Mouse (Mus musculus): ENCODE data around the gene Olfr1311. TPM values are rescaled to one million over a fixed set of nuclear protein-coding genes. Genes with fewer than 3 reads are reported as not detected.

Olfr1311 gene
- polyA plus RNA-seq (2014; fragmentation: Illumina TruSeq; extraction: RNeasy Lipid Tissue Mini Kit (QIAGEN cat#74804); ENCODE audit: low read depth, low replicate concordance), result not detected

GRCm38 (mm10) chr2:112024312-112024711 lies at the start of gene Olfr1311:
TSS of gene Olfr1311 (minus strand) at chr2:112024412.

GRCm38 (mm10) chr2:112050138-112050537 lies 25.9 kb upstream of the Olfr1311 start, which contains the start of gene Olfr1312:
TSS of gene Olfr1312 (minus strand) at chr2:112050238.

GRCm38 (mm10) chr2:112012608-112013007 lies 11.6 kb downstream of the Olfr1311 start, which contains the start of gene Olfr1310:
TSS of gene Olfr1310 (minus strand) at chr2:112012708.

DNA sequence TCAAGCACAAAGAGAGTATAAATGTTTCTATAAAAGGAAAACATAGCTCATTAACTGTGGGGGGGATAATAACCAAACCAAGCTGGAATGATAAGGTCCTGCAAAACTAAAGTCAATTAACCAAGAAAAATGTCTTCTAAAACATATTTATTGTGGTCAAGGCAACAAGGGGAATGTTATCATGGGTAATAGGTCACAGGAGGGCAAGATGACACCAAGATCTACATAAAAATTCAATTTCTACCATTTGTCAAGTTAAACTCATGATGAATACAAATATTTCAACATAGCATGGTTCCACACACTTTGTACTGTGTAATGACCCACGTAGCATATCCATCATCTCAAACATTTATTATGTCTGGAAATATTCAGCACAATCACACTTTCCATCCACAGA lies 34.0 kb downstream of the Olfr1311 start, which contains the start of gene Olfr1309:
Gene Olfr1309, minus strand, starts transcription at position 101 of the 400 bp plus-strand sequence.

Other genes with a start within 250 kb of the Olfr1311 start
- not detected for gene Olfr1302, start 247.0 kb downstream of the Olfr1311 start, polyA plus RNA-seq (2014; fragmentation: Illumina TruSeq; extraction: RNeasy Lipid Tissue Mini Kit (QIAGEN cat#74804); ENCODE audit: low read depth, low replicate concordance)
- gene Olfr1303, start 204.1 kb downstream of the Olfr1311 start, polyA plus RNA-seq (2014; fragmentation: Illumina TruSeq; extraction: RNeasy Lipid Tissue Mini Kit (QIAGEN cat#74804); ENCODE audit: low read depth, low replicate concordance), result not detected
- gene Olfr1305, start 147.3 kb downstream of the Olfr1311 start, polyA plus RNA-seq (2014; fragmentation: Illumina TruSeq; extraction: RNeasy Lipid Tissue Mini Kit (QIAGEN cat#74804); ENCODE audit: low read depth, low replicate concordance), result not detected
- gene Olfr1306, start 108.1 kb downstream of the Olfr1311 start, polyA plus RNA-seq (2014; fragmentation: Illumina TruSeq; extraction: RNeasy Lipid Tissue Mini Kit (QIAGEN cat#74804); ENCODE audit: low read depth, low replicate concordance), result not detected
- not detected for gene Olfr1307, start 75.0 kb downstream of the Olfr1311 start, polyA plus RNA-seq (2014; fragmentation: Illumina TruSeq; extraction: RNeasy Lipid Tissue Mini Kit (QIAGEN cat#74804); ENCODE audit: low read depth, low replicate concordance)
- gene Olfr1308, start 59.5 kb downstream of the Olfr1311 start, polyA plus RNA-seq (2014; fragmentation: Illumina TruSeq; extraction: RNeasy Lipid Tissue Mini Kit (QIAGEN cat#74804); ENCODE audit: low read depth, low replicate concordance), result not detected
- gene Olfr1309, start 34.1 kb downstream of the Olfr1311 start, polyA plus RNA-seq (2014; fragmentation: Illumina TruSeq; extraction: RNeasy Lipid Tissue Mini Kit (QIAGEN cat#74804); ENCODE audit: low read depth, low replicate concordance), result not detected
- not detected for gene Olfr1310, start 11.7 kb downstream of the Olfr1311 start, polyA plus RNA-seq (2014; fragmentation: Illumina TruSeq; extraction: RNeasy Lipid Tissue Mini Kit (QIAGEN cat#74804); ENCODE audit: low read depth, low replicate concordance)
- not detected for gene Olfr1312, start 25.8 kb upstream of the Olfr1311 start, polyA plus RNA-seq (2014; fragmentation: Illumina TruSeq; extraction: RNeasy Lipid Tissue Mini Kit (QIAGEN cat#74804); ENCODE audit: low read depth, low replicate concordance)
- not detected for gene Olfr1313, start 53.4 kb upstream of the Olfr1311 start, polyA plus RNA-seq (2014; fragmentation: Illumina TruSeq; extraction: RNeasy Lipid Tissue Mini Kit (QIAGEN cat#74804); ENCODE audit: low read depth, low replicate concordance)
- gene Olfr1314, start 72.4 kb upstream of the Olfr1311 start, polyA plus RNA-seq (2014; fragmentation: Illumina TruSeq; extraction: RNeasy Lipid Tissue Mini Kit (QIAGEN cat#74804); ENCODE audit: low read depth, low replicate concordance), result not detected
- gene Olfr1315-ps1, start 91.0 kb upstream of the Olfr1311 start, polyA plus RNA-seq (2014; fragmentation: Illumina TruSeq; extraction: RNeasy Lipid Tissue Mini Kit (QIAGEN cat#74804); ENCODE audit: low read depth, low replicate concordance), result not detected
- gene Olfr1316, start 110.6 kb upstream of the Olfr1311 start, polyA plus RNA-seq (2014; fragmentation: Illumina TruSeq; extraction: RNeasy Lipid Tissue Mini Kit (QIAGEN cat#74804); ENCODE audit: low read depth, low replicate concordance), result not detected
- gene Olfr1317, start 115.9 kb upstream of the Olfr1311 start, polyA plus RNA-seq (2014; fragmentation: Illumina TruSeq; extraction: RNeasy Lipid Tissue Mini Kit (QIAGEN cat#74804); ENCODE audit: low read depth, low replicate concordance), result not detected
- not detected for gene Olfr1318, start 129.8 kb upstream of the Olfr1311 start, polyA plus RNA-seq (2014; fragmentation: Illumina TruSeq; extraction: RNeasy Lipid Tissue Mini Kit (QIAGEN cat#74804); ENCODE audit: low read depth, low replicate concordance)
- gene Lpcat4, start 215.1 kb upstream of the Olfr1311 start, polyA plus RNA-seq (2014; fragmentation: Illumina TruSeq; extraction: RNeasy Lipid Tissue Mini Kit (QIAGEN cat#74804); ENCODE audit: low read depth, low replicate concordance), result 1.7 TPM
- gene Nutm1, start 234.9 kb upstream of the Olfr1311 start, polyA plus RNA-seq (2014; fragmentation: Illumina TruSeq; extraction: RNeasy Lipid Tissue Mini Kit (QIAGEN cat#74804); ENCODE audit: low read depth, low replicate concordance), result 21.3 TPM
- 45.7 TPM for gene Nop10, start 237.5 kb upstream of the Olfr1311 start, polyA plus RNA-seq (2014; fragmentation: Illumina TruSeq; extraction: RNeasy Lipid Tissue Mini Kit (QIAGEN cat#74804); ENCODE audit: low read depth, low replicate concordance)
- 46.9 TPM for gene Slc12a6, start 241.4 kb upstream of the Olfr1311 start, polyA plus RNA-seq (2014; fragmentation: Illumina TruSeq; extraction: RNeasy Lipid Tissue Mini Kit (QIAGEN cat#74804); ENCODE audit: low read depth, low replicate concordance)
- not detected for gene Gm21985, start 241.9 kb upstream of the Olfr1311 start, polyA plus RNA-seq (2014; fragmentation: Illumina TruSeq; extraction: RNeasy Lipid Tissue Mini Kit (QIAGEN cat#74804); ENCODE audit: low read depth, low replicate concordance)